Mouse (Mus musculus) heart, adult 2 months (tissue): ENCODE data around the gene Dcp1b.

Source experiments
- CTCF ChIP-seq: fragments of 200-600 bp; IDR thresholded peaks from 2 replicates; pipeline ENCODE4 v1.8.1; 2022; ENCODE audit warnings: antibody characterized with exemption, mild to moderate bottlenecking, moderate library complexity
- EP300 ChIP-seq: fragments of 200-500 bp; IDR thresholded peaks from 2 replicates; pipeline ENCODE4 v1.6.1; 2011; ENCODE audit warnings: low read depth, low read length, control low read depth; ENCODE audit not compliant: insufficient read depth
- POLR2A ChIP-seq: fragments of 200-500 bp; IDR thresholded peaks from 2 replicates; pipeline ENCODE4 v1.6.1; 2011; ENCODE audit warnings: mild to moderate bottlenecking, low read depth, low read length, control low read depth; ENCODE audit not compliant: insufficient read depth

DNA sequence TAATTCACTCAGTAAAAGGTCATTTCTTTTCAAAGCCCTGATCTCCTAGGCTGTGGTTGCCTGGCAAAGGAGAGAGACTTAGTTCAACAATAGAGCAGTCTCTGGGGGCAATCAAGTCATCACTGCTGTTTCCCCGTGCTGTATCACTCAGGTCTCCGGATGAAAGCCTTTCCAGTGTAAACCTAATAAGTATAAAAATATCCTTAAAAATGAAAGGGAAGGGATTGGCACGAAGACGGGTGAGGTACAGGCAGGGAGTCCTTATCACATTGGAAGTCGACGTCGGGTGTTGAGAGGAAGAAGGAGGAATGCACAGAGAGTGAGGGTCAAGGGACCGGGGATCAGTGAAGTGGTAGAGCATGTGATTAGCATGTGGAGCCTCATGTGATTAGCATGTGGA is 2.0 kb downstream of the Dcp1b start:
- TF ChIP-seq CTCF (no peak), EP300 (no peak), POLR2A (no peak)
